23 mouse cellular contexts compared by ENCODE assay signal in the genomic region with DNA sequence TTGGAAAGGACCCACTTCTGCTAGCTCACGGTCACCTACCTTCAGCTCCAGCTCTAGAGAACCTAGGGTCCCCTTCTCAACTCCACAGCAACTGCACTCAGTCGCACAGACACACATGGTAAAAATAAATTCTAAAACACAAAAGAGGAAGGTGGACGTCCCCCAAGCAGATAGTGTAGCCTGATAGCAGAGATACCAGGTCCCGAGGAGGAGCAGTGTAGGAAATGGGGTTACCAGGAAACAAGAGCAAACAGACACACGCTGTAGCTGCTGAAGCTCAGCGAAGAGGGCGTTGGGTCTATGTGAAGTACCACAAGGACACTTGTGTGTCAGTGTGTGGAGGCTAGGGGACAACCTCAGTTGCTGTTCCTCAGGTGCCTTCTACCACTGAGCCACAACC. TPM values are rescaled to one million over a fixed set of nuclear protein-coding genes. Genes with fewer than 3 reads are reported as not detected.
"Had no signal": no experiment of that assay in that cellular context is flagged by ENCODE, and none has a peak within 500 bp of the region (broad histone marks: within the 10 kb centered on the region; RNA-seq: fewer than 3 reads in every experiment).

No protein-coding gene starts in this region.

- H3K4me3 ChIP-seq: megakaryocyte, embryonic 14.5 days; midbrain, embryonic 10.5 days; midbrain, embryonic 13.5 days; midbrain, embryonic 15.5 days; myocyte; neural tube, embryonic 13.5 days; neural tube, embryonic 15.5 days; stomach, embryonic 15.5 days had no signal

- H3K9me3 ChIP-seq: midbrain, embryonic 15.5 days; neural tube, embryonic 15.5 days; stomach, embryonic 15.5 days had no signal

- DNase-seq: lung, adult 18-20 months; lung, embryonic 14.5 days; lung, postnatal 10 days; lung, postnatal 4 days; right cerebral cortex, postnatal 14 days; thymus, adult 2 months; thymus, postnatal 25 days; thymus, postnatal 4 days had no signal

- H3K9ac ChIP-seq: liver, embryonic 14.5 days; lung, embryonic 14.5 days; midbrain, embryonic 13.5 days; midbrain, embryonic 15.5 days; neural tube, embryonic 13.5 days; neural tube, embryonic 15.5 days; stomach, embryonic 15.5 days had no signal

- H3K27me3 ChIP-seq: megakaryocyte, embryonic 14.5 days; midbrain, embryonic 13.5 days; midbrain, embryonic 15.5 days; neural tube, embryonic 13.5 days; neural tube, embryonic 15.5 days; stomach, embryonic 15.5 days had no signal

- H3K27ac ChIP-seq: liver, embryonic 14.5 days; midbrain, embryonic 10.5 days; midbrain, embryonic 13.5 days; midbrain, embryonic 15.5 days; neural tube, embryonic 13.5 days; neural tube, embryonic 15.5 days; stomach, embryonic 15.5 days; stomach, postnatal 0 days had no signal

- H3K4me1 ChIP-seq: megakaryocyte, embryonic 14.5 days; midbrain, embryonic 10.5 days; midbrain, embryonic 15.5 days; neural tube, embryonic 13.5 days; neural tube, embryonic 15.5 days; stomach, embryonic 15.5 days had no signal

- H3K4me2 ChIP-seq: lung, embryonic 14.5 days; midbrain, embryonic 13.5 days; midbrain, embryonic 15.5 days; neural tube, embryonic 13.5 days; neural tube, embryonic 15.5 days; stomach, embryonic 15.5 days had no signal

- ATAC-seq: midbrain, embryonic 13.5 days; midbrain, embryonic 15.5 days had no signal

RNA-seq across cellular contexts. Expression of a gene that starts 24.3 kb away (rescaled TPM):
- polyA plus RNA-seq: liver, embryonic 14.5 days; liver, embryonic 16.5 days; lung, embryonic 16.5 days; myocyte; spleen, adult 2 months had no signal

RNA-seq across cellular contexts. Expression of a gene that starts 39.4 kb away (rescaled TPM):
- polyA plus RNA-seq: liver, embryonic 14.5 days; liver, embryonic 16.5 days; lung, embryonic 14.5 days; lung, embryonic 16.5 days; midbrain, embryonic 10.5 days; midbrain, embryonic 13.5 days; midbrain, embryonic 15.5 days; myocyte; neural tube, embryonic 11.5 days; neural tube, embryonic 13.5 days; spleen, adult 2 months; stomach, embryonic 15.5 days; stomach, postnatal 0 days; thymus, adult 2 months; urinary bladder, adult 2 months had no signal
